In genomic region chr5:34288154-34288716, GRCm38 (mm10) we compare ENCODE assay signal across 8 mouse cellular contexts. TPM values are rescaled to one million over a fixed set of nuclear protein-coding genes. Genes with fewer than 3 reads are reported as not detected.
DNase-seq lines count a peak whose midpoint lies in the region; ATAC-seq and TF ChIP-seq lines count a peak whose summit lies in the region.

Gene Zfyve28, minus strand, starts transcription at chr5:34288449.
Gene Cfap99, plus strand, starts transcription at chr5:34288600.

- peak; percentile 62 to 63 for DNase-seq in heart, postnatal 36 days
- peak; percentile 96 to 97 for DNase-seq in layer of hippocampus, adult 2 months (ENCODE audit: low spot score in 2 of 2)
- DNase-seq in lung, adult 18-20 months, result peak; percentile 71 to 79
- peak; percentile 79 for DNase-seq in ovary, adult 18-20 months (ENCODE audit: low spot score)
- peak; percentile 57 to 69 for DNase-seq in thymus, postnatal 10 days (ENCODE audit: low spot score in 2 of 2)

- intact Hi-C loops in heart, postnatal 36 days (cut with DNase I), result no loop called here

- peak within 1 kb of the TSS; percentile 79 for H3K4me3 ChIP-seq in forebrain, embryonic 15.5 days
- H3K4me3 ChIP-seq in layer of hippocampus, adult 2 months, result peak within 1 kb of the TSS; percentile 73

- H3K4me1 ChIP-seq in forebrain, embryonic 15.5 days, result peaks cover 22% of the 10 kb centered on the region

- no peaks in the 10 kb centered on the region for H3K36me3 ChIP-seq in forebrain, embryonic 15.5 days

- ATAC-seq in CD4-positive, CD25-positive, alpha-beta regulatory T cell, adult 4 months, result peak; percentile 60
- ATAC-seq in cerebellum, adult (ENCODE audit: insufficient number of reproducible peaks, low FRiP score, low TSS enrichment), result peak; percentile 91
- ATAC-seq in forebrain, embryonic 15.5 days (replicated peaks), result peak; percentile 98

- WGBS in forebrain, embryonic 15.5 days, result under 1% methylated on average over 78 of the region's 83 CpGs

- peak; percentile 37 for TF ChIP-seq CTCF in layer of hippocampus, adult 2 months (conservative IDR thresholded peaks at IDR 0.05)

- H3K9ac ChIP-seq in forebrain, embryonic 15.5 days (replicated peaks), result peak within 1 kb of the TSS; percentile 73

- peaks cover 28% of the 10 kb centered on the region for H3K27me3 ChIP-seq in forebrain, embryonic 15.5 days

- peak within 1 kb of the TSS; percentile 87 for H3K4me2 ChIP-seq in forebrain, embryonic 15.5 days (replicated peaks)

- H3K27ac ChIP-seq in forebrain, embryonic 15.5 days (replicated peaks), result no peak within 1 kb of the TSS
- H3K27ac ChIP-seq in layer of hippocampus, adult 2 months, result peak within 1 kb of the TSS; percentile 88

- H3K9me3 ChIP-seq in forebrain, embryonic 15.5 days, result no peaks in the 10 kb centered on the region

RNA-seq across cellular contexts. Expression of gene Zfyve28, which starts in this region (rescaled TPM):
- polyA plus RNA-seq in CD4-positive, CD25-positive, alpha-beta regulatory T cell, adult 4 months (2017; shearing (Covaris generic)), result 1 to 10 TPM; 4.4 to 4.5 TPM
- 4.7 and 5.3 TPM in 2 replicates for polyA plus RNA-seq in forebrain, embryonic 15.5 days (2015; fragmentation: Nextera tagmentation; extraction: Ambion mirVana)
- total RNA-seq in heart, postnatal 36 days (2021), result under 1 TPM; 0.68 to 0.83 TPM
- total RNA-seq in layer of hippocampus, adult 2 months (2021), result 10 to 100 TPM; 35.0 to 35.8 TPM

RNA-seq across cellular contexts. Expression of gene Cfap99, which starts in this region (rescaled TPM):
- polyA plus RNA-seq in CD4-positive, CD25-positive, alpha-beta regulatory T cell, adult 4 months (2017; shearing (Covaris generic)), result not detected
- polyA plus RNA-seq in forebrain, embryonic 15.5 days (2015; fragmentation: Nextera tagmentation; extraction: Ambion mirVana), result 0.09 TPM in 1 of 2 replicates, not detected in the other
- total RNA-seq in heart, postnatal 36 days (2021), result not detected
- total RNA-seq in layer of hippocampus, adult 2 months (2021), result under 1 TPM; 0.22 to 0.56 TPM

Comparison
In these comparisons a context has a peak if more than half of its experiments do, and no peak if none do; other contexts are left out.
1. RNA of gene Zfyve28 (total RNA-seq): 35.0 to 35.8 TPM in layer of hippocampus, adult 2 months; 0.68 to 0.83 TPM in heart, postnatal 36 days; every median in the first group is over 10 times any median in the second.
2. Peak in DNase-seq in heart, postnatal 36 days; RNA of the genes that start here not detected or under 1 TPM.
3. Peak in every context shown above with its lines, with median percentiles within 50 percentile points of each other: ATAC-seq and DNase-seq.